Mouse (Mus musculus): ENCODE data around the gene Pla2g15. TPM values are rescaled to one million over a fixed set of nuclear protein-coding genes. Genes with fewer than 3 reads are reported as not detected.
"Not testable (repeated sequence)": the region's sequence is repeated elsewhere in the genome, so short reads cannot be mapped to it uniquely, and the experiment has no call there.

The Pla2g15 gene
- total RNA-seq, 1 experiment from 2014 or later: 7.9 TPM

GRCm38 (mm10) chr8:106194062-106194461, 43.9 kb downstream of the Pla2g15 start:
- no peak for ATAC-seq (replicated peaks in 1 of 2; ENCODE audit: insufficient read depth in 1 of 2, low FRiP score in 2 of 2, low TSS enrichment in 1 of 2, low read depth in 1 of 2, poor library complexity in 2 of 2, severe bottlenecking in 2 of 2)

GRCm38 (mm10) chr8:106198741-106199140, 48.5 kb downstream of the Pla2g15 start:
- ATAC-seq (replicated peaks in 1 of 2; ENCODE audit: insufficient read depth in 1 of 2, low FRiP score in 2 of 2, low TSS enrichment in 1 of 2, low read depth in 1 of 2, poor library complexity in 2 of 2, severe bottlenecking in 2 of 2): peak; percentile 68 to 76

GRCm38 (mm10) chr8:106199596-106199995, 49.4 kb downstream of the Pla2g15 start:
- not testable (repeated sequence) for ATAC-seq (replicated peaks in 1 of 2; ENCODE audit: insufficient read depth in 1 of 2, low FRiP score in 2 of 2, low TSS enrichment in 1 of 2, low read depth in 1 of 2, poor library complexity in 2 of 2, severe bottlenecking in 2 of 2)

- peak; percentile 15 to 17; a peak in 3 of 4 replicates for ATAC-seq (replicated peaks in 1 of 2; ENCODE audit: insufficient read depth in 1 of 2, low FRiP score in 2 of 2, low TSS enrichment in 1 of 2, low read depth in 1 of 2, poor library complexity in 2 of 2, severe bottlenecking in 2 of 2)
Measured at GRCm38 (mm10) chr8:106210035-106210731, 60.0 kb downstream of the Pla2g15 start.

- peak; percentile 96 to 98 for ATAC-seq (replicated peaks in 1 of 2; ENCODE audit: insufficient read depth in 1 of 2, low FRiP score in 2 of 2, low TSS enrichment in 1 of 2, low read depth in 1 of 2, poor library complexity in 2 of 2, severe bottlenecking in 2 of 2)
Measured at GRCm38 (mm10) chr8:106210821-106211345, 60.7 kb downstream of the Pla2g15 start, which contains the start of the genes Slc7a6os and Prmt7. TSS of gene Slc7a6os (minus strand) at chr8:106210935. TSS of gene Prmt7 (plus strand) at chr8:106210936.

GRCm38 (mm10) chr8:106211421-106211820, 61.2 kb downstream of the Pla2g15 start:
- ATAC-seq (replicated peaks in 1 of 2; ENCODE audit: insufficient read depth in 1 of 2, low FRiP score in 2 of 2, low TSS enrichment in 1 of 2, low read depth in 1 of 2, poor library complexity in 2 of 2, severe bottlenecking in 2 of 2): 0 out of 4 replicates have a peak, but pooled peaks have one; percentile 1 to 3

- ATAC-seq (replicated peaks in 1 of 2; ENCODE audit: insufficient read depth in 1 of 2, low FRiP score in 2 of 2, low TSS enrichment in 1 of 2, low read depth in 1 of 2, poor library complexity in 2 of 2, severe bottlenecking in 2 of 2): no peak
Measured at GRCm38 (mm10) chr8:106213959-106214358, 63.8 kb downstream of the Pla2g15 start.

Other genes with a start within 250 kb of the Pla2g15 start
- gene Pskh1, start 250.0 kb upstream of the Pla2g15 start, total RNA-seq (2017): 23.3 and 27.5 TPM in 2 replicates
- not detected in 2 replicates for gene Ctrl, start 216.5 kb upstream of the Pla2g15 start, total RNA-seq (2017)
- gene Psmb10, start 212.0 kb upstream of the Pla2g15 start, total RNA-seq (2017): 38.8 and 79.5 TPM in 2 replicates
- gene Lcat, start 207.0 kb upstream of the Pla2g15 start, total RNA-seq (2017): not detected in 2 replicates
- gene Slc12a4, start 184.3 kb upstream of the Pla2g15 start, total RNA-seq (2017): 1.4 and 8.0 TPM in 2 replicates
- gene Dpep3, start 171.0 kb upstream of the Pla2g15 start, total RNA-seq (2017): not detected in 2 replicates
- 5.0 and 14.4 TPM in 2 replicates for gene Dus2, start 159.1 kb upstream of the Pla2g15 start, total RNA-seq (2017)
- gene Dpep2nb, start 144.4 kb upstream of the Pla2g15 start, total RNA-seq (2017): not detected in 2 replicates
- 10.1 and 12.8 TPM in 2 replicates for gene Ddx28, start 138.5 kb upstream of the Pla2g15 start, total RNA-seq (2017)
- gene Nfatc3, start 91.6 kb upstream of the Pla2g15 start, total RNA-seq (2017): 34.5 and 42.0 TPM in 2 replicates
- not detected in 2 replicates for gene Esrp2, start 13.4 kb upstream of the Pla2g15 start, total RNA-seq (2017)
- 21.6 and 23.8 TPM in 2 replicates for gene Slc7a6, start 18.5 kb downstream of the Pla2g15 start, total RNA-seq (2017)
- gene Slc7a6os, start 60.5 kb downstream of the Pla2g15 start, total RNA-seq (2017): 42.8 and 50.0 TPM in 2 replicates
- gene Prmt7, start 60.5 kb downstream of the Pla2g15 start, total RNA-seq (2017): 26.3 and 34.3 TPM in 2 replicates
- 0.25 and 0.31 TPM in 2 replicates for gene Smpd3, start 187.6 kb downstream of the Pla2g15 start, total RNA-seq (2017)